Mouse (Mus musculus): ENCODE measurements around the gene Bud23. TPM values are rescaled to one million over a fixed set of nuclear protein-coding genes. Genes with fewer than 3 reads are reported as not detected.

Gene Bud23
- polyA plus RNA-seq, 1 experiment from 2014 or later = 103 TPM

- H3K27ac ChIP-seq = no peak overlapping the region
- no peaks in the 10 kb centered on the region for H3K9me3 ChIP-seq
- peaks cover 15% of the 10 kb centered on the region for H3K4me1 ChIP-seq (replicated peaks)
- peaks cover 5% of the 10 kb centered on the region for H3K36me3 ChIP-seq
- H3K27me3 ChIP-seq = no peaks in the 10 kb centered on the region
- H3K4me3 ChIP-seq (replicated peaks) = no peak overlapping the region
- ATAC-seq = no peak
- 91% methylated on average over 5 of the region's 5 CpGs for WGBS
- H3K9ac ChIP-seq (replicated peaks) = no peak overlapping the region
- no peak overlapping the region for H3K4me2 ChIP-seq (replicated peaks)
Measured at GRCm38 (mm10) chr5:135080539-135080938, 15.8 kb upstream of the Bud23 start.

GRCm38 (mm10) chr5:135079578-135079977 is 14.8 kb upstream of the Bud23 start:
- H3K36me3 ChIP-seq = peaks cover 9% of the 10 kb centered on the region
- H3K27me3 ChIP-seq = no peaks in the 10 kb centered on the region
- no peak overlapping the region for H3K27ac ChIP-seq
- ATAC-seq = no peak
- WGBS = 96% methylated on average over 2 of the region's 2 CpGs
- no peak overlapping the region for H3K4me2 ChIP-seq (replicated peaks)
- no peaks in the 10 kb centered on the region for H3K9me3 ChIP-seq
- no peak overlapping the region for H3K9ac ChIP-seq (replicated peaks)
- H3K4me1 ChIP-seq (replicated peaks) = peaks cover 15% of the 10 kb centered on the region
- no peak overlapping the region for H3K4me3 ChIP-seq (replicated peaks)

DNA sequence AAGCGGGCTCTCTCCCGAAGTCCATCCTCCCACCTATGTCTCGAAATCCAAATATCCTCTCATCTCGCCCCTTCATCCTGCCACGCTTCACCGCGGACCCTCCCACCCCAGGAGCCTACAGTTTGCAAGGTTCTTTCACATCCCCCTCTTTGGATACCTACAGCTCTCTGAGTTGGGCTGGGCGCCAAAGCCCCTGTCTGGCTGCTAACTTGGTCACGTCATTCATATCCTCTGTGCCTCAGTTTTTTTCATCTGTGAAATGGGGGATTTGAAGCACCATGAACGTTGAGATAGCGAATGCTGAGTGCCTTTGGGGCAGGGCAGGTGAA is 13.7 kb upstream of the Bud23 start:
- H3K27me3 ChIP-seq = no peaks in the 10 kb centered on the region
- H3K4me1 ChIP-seq (replicated peaks) = peaks cover 25% of the 10 kb centered on the region
- peak overlapping the region; percentile 99 for H3K4me3 ChIP-seq (replicated peaks)
- peak; percentile 72 for ATAC-seq
- WGBS = 2% methylated on average over 11 of the region's 11 CpGs
- no peaks in the 10 kb centered on the region for H3K9me3 ChIP-seq
- H3K27ac ChIP-seq = peak overlapping the region; percentile 93; the same call in 1 of the 2 replicates
- H3K4me2 ChIP-seq (replicated peaks) = peak overlapping the region; percentile 82
- H3K36me3 ChIP-seq = peaks cover 20% of the 10 kb centered on the region
- peak overlapping the region; percentile 100 for H3K9ac ChIP-seq (replicated peaks)

DNA sequence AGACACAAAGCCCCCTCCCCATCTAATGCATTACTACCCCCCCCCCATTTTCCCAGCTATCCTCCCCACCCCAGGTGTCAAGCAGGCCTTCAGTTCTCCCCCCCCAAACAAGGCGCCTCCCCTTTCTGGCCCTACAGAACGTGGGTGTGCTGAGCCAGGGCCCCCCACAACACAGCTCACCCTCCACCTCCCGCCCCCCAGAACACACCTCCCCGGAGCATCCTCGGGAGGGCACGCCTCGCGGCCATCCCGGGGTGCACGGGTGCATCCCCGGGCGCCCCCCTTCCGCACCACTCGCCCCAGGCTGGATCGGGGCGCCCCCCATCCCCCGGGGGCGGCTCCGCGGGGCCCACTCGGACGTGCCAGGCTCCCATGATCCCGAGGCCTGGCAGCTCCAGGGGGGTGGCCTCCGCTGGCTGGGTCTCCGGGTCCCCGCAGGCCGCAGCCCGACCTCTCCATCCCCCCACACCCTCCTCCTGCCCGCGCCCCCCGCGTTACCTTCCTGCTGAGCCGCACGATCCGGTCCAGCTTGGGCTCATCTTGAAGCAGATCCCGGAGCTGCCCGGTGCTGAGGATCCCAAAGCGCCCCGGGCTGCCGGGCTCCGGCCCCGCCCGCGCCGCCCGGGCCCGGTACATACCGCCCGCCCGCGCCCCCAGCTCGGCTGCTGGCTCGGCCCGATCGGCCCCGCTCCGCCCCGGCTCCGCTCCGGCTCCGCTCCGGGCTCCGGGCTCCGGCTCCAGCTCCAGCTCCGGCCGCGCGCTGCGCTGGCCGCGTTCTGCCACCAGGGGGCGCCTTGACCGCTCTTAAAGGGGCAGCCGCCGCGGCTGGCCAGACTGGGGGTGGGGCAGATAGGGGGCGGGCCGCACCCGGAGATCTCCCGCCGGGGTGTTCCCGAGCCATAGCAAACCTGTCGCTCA is 13.1 kb upstream of the Bud23 start, which contains the start of gene Vps37d:
TSS of gene Vps37d (minus strand) at position 703 of the 918 bp plus-strand sequence.
- H3K4me1 ChIP-seq (replicated peaks) = peaks cover 28% of the 10 kb centered on the region
- H3K4me2 ChIP-seq (replicated peaks) = peak within 1 kb of the TSS; percentile 82
- peak; percentile 93 for ATAC-seq
- peak within 1 kb of the TSS; percentile 100 for H3K9ac ChIP-seq (replicated peaks)
- under 1% methylated on average over 76 of the region's 83 CpGs for WGBS
- H3K9me3 ChIP-seq = no peaks in the 10 kb centered on the region
- H3K27ac ChIP-seq = peak within 1 kb of the TSS; percentile 93
- peaks cover 26% of the 10 kb centered on the region for H3K36me3 ChIP-seq
- peak within 1 kb of the TSS; percentile 99 for H3K4me3 ChIP-seq (replicated peaks)
- H3K27me3 ChIP-seq = no peaks in the 10 kb centered on the region

GRCm38 (mm10) chr5:135076931-135077505 is 12.3 kb upstream of the Bud23 start:
- H3K9ac ChIP-seq (replicated peaks) = peak overlapping the region; percentile 100
- H3K27ac ChIP-seq = peak overlapping the region; percentile 93
- peak overlapping the region; percentile 99 for H3K4me3 ChIP-seq (replicated peaks)
- 15% methylated on average over 14 of the region's 14 CpGs for WGBS
- H3K9me3 ChIP-seq = no peaks in the 10 kb centered on the region
- peaks cover 28% of the 10 kb centered on the region for H3K4me1 ChIP-seq (replicated peaks)
- peak; percentile 55 for ATAC-seq
- peak overlapping the region; percentile 82 for H3K4me2 ChIP-seq (replicated peaks)
- no peaks in the 10 kb centered on the region for H3K27me3 ChIP-seq
- H3K36me3 ChIP-seq = peaks cover 34% of the 10 kb centered on the region

DNA sequence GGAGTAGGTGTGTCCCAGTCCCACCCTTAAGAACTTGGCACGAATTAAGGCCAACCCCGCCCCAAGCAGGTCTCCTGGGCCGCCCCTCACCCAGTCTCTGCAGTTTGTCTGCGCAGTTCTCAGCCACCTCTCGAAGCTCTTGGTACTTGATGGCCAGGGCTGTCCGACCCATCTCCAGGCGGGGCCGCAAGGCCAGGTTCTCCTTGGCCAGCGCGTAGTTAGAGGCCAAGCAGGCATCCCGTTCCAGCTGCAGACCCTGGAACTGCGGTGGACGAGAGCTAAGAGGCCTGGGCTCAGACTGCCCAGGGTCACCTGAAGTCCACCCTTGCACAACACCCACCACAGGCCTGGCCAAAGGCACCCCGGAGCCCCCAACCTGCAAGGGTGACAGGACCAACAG is 11.6 kb upstream of the Bud23 start:
- H3K4me1 ChIP-seq (replicated peaks) = peaks cover 28% of the 10 kb centered on the region
- H3K4me3 ChIP-seq (replicated peaks) = peak overlapping the region; percentile 99
- WGBS = 92% methylated on average over 14 of the region's 14 CpGs
- ATAC-seq = no peak; the same call in 1 of the 2 replicates
- H3K27me3 ChIP-seq = no peaks in the 10 kb centered on the region
- peak overlapping the region; percentile 82 for H3K4me2 ChIP-seq (replicated peaks)
- H3K36me3 ChIP-seq = peaks cover 39% of the 10 kb centered on the region
- no peaks in the 10 kb centered on the region for H3K9me3 ChIP-seq
- peak overlapping the region; percentile 100 for H3K9ac ChIP-seq (replicated peaks)
- peak overlapping the region; percentile 93 for H3K27ac ChIP-seq

DNA sequence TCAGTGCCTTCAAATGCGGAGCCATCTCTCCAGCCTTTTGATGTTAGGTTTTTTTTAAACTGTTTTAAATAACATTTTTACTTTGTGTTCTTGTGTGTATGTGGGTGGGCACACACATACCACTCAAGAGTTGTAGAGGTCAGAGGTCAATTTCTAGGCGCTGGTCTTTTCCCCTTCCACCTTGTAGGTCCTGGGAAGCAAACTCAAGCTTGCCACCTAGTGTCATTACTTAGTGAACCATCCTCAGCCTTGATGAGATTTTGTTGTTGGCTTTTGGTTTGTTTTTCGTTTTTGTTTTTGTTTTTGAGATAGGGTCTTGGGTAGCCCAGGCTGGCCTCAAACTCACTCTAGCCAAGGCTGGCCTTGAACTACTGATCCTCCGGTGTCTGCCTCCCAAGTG is 10.9 kb upstream of the Bud23 start:
- Histone ChIP-seq H3K4me3 (replicated peaks) (no peak overlapping the region), H3K27ac (no peak overlapping the region), H3K4me1 (replicated peaks) (peaks cover 28% of the 10 kb centered on the region), H3K9me3 (no peaks in the 10 kb centered on the region), H3K4me2 (replicated peaks) (no peak overlapping the region; the same call in 1 of the 2 replicates), H3K36me3 (peaks cover 39% of the 10 kb centered on the region), H3K9ac (replicated peaks) (no peak overlapping the region), H3K27me3 (no peaks in the 10 kb centered on the region)
- ATAC-seq = no peak
- WGBS = 73% methylated on average over 4 of the region's 4 CpGs

DNA sequence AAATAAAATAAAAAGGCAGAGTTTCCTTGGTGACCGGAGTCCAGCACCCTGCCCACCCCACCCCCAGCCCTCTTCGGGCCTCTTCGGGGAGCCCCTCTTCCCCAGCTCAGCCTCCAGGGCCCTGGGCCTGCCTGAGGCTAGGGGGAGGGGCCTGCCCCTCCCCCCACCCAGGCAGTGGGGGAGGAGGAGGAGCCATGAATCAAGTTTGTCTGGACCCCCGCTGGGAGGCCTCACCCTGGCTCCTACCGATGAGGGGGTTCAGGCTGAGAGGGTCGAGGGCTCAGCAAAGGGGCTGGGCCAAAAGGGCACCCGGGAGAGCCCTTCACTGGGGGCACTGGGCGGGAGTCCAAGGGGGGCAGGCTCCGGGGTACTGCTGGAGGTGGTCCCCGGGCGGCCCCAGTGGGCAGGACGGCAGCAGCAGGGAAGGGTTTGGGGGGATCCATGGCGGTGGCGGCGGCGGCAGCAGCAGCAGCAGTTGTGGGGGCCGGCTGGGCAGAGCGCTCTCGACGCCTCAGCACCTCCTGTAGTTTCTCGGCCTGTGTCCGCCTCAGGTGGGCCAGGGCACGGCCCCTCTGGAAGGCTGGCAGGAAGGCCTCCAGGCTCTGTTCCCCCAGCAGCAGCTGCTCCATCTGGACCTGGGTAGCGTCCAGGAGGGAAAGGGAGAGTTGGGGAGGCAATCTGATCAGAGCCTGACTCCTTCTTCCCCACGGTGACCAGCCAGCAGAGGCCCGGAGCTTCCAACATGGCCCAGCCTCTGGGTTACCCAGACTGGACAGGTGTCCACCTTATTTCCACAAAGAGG is 8.8 kb upstream of the Bud23 start:
- no peaks in the 10 kb centered on the region for H3K9me3 ChIP-seq
- H3K4me3 ChIP-seq (replicated peaks) = no peak overlapping the region
- no peaks in the 10 kb centered on the region for H3K27me3 ChIP-seq
- no peak overlapping the region for H3K4me2 ChIP-seq (replicated peaks)
- H3K4me1 ChIP-seq (replicated peaks) = peaks cover 26% of the 10 kb centered on the region
- peaks cover 39% of the 10 kb centered on the region for H3K36me3 ChIP-seq
- 19% methylated on average over 26 of the region's 26 CpGs for WGBS
- ATAC-seq = no peak
- H3K9ac ChIP-seq (replicated peaks) = peak overlapping the region; percentile 41
- H3K27ac ChIP-seq = no peak overlapping the region

GRCm38 (mm10) chr5:135072720-135073119 is 8.0 kb upstream of the Bud23 start:
- Histone ChIP-seq H3K4me2 (replicated peaks) (no peak overlapping the region), H3K36me3 (peaks cover 48% of the 10 kb centered on the region), H3K4me1 (replicated peaks) (peaks cover 24% of the 10 kb centered on the region), H3K9me3 (no peaks in the 10 kb centered on the region), H3K27me3 (no peaks in the 10 kb centered on the region), H3K27ac (no peak overlapping the region), H3K4me3 (replicated peaks) (no peak overlapping the region), H3K9ac (replicated peaks) (no peak overlapping the region)
- no peak for ATAC-seq
- WGBS = 73% methylated on average over 6 of the region's 6 CpGs

DNA sequence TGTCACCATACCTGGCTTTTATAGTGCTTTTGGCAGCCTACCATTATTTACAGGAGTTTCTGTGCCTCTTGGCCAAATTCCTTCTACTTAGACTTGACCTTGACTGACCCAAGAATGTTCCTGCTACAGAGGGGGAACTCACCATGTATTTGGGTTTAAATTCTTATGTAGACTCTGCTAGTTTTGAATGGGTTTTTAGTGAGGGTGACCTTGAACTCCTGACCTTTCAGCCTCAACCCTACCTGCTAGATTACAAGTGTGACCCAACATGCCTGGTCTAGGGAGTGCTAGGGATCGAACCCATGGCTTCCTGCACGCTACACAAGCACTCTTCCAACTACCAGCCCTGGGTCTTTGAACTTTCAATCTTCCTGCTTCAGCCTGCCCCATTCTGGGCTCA is 7.3 kb upstream of the Bud23 start:
- Histone ChIP-seq H3K27ac (no peak overlapping the region), H3K4me1 (replicated peaks) (peaks cover 23% of the 10 kb centered on the region), H3K27me3 (no peaks in the 10 kb centered on the region), H3K4me2 (replicated peaks) (no peak overlapping the region), H3K9ac (replicated peaks) (no peak overlapping the region), H3K36me3 (peaks cover 54% of the 10 kb centered on the region), H3K4me3 (replicated peaks) (no peak overlapping the region), H3K9me3 (no peaks in the 10 kb centered on the region)
- no peak for ATAC-seq
- 98% methylated on average over 2 of the region's 2 CpGs for WGBS

- Histone ChIP-seq H3K4me2 (replicated peaks) (no peak overlapping the region), H3K36me3 (peaks cover 53% of the 10 kb centered on the region), H3K27ac (no peak overlapping the region), H3K27me3 (no peaks in the 10 kb centered on the region), H3K4me3 (replicated peaks) (no peak overlapping the region), H3K9ac (replicated peaks) (no peak overlapping the region), H3K4me1 (replicated peaks) (peaks cover 24% of the 10 kb centered on the region), H3K9me3 (no peaks in the 10 kb centered on the region)
- no peak for ATAC-seq
- 93% methylated on average over 3 of the region's 3 CpGs for WGBS
Measured at GRCm38 (mm10) chr5:135070448-135070847, 5.7 kb upstream of the Bud23 start.

DNA sequence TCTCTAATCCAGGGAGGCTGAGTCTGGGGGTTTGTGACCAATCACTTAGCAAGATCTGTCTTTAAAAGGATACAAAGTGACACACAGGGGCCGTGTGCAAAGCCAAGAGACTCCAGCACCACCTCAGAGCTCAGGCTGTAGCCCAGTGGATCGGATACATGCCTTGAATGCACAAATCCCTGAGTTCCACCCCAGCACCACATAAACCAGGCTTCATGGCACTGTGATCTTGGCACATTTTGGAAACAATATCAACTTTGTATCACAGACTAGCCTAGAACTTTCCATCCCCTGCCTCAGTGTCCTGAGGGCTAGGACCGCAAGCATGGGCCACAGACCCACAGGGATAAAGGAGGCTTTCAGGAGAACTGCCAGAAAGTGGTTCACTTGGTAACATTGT is 1.2 kb upstream of the Bud23 start:
- Histone ChIP-seq H3K36me3 (peaks cover 24% of the 10 kb centered on the region), H3K9ac (replicated peaks) (no peak overlapping the region), H3K9me3 (no peaks in the 10 kb centered on the region), H3K4me1 (replicated peaks) (peaks cover 28% of the 10 kb centered on the region), H3K4me2 (replicated peaks) (peak overlapping the region; percentile 98; the same call in 1 of the 2 replicates), H3K27me3 (no peaks in the 10 kb centered on the region), H3K27ac (no peak overlapping the region), H3K4me3 (replicated peaks) (peak overlapping the region; percentile 96; the same call in 1 of the 2 replicates)
- 89% methylated on average over 3 of the region's 3 CpGs for WGBS
- ATAC-seq = no peak

Measured in midbrain, embryonic 13.5 days (tissue).